Mouse (Mus musculus) right cerebral cortex, adult 2 months (tissue): ENCODE results near the gene Klri2.
"Not testable (repeated sequence)": the region's sequence is repeated elsewhere in the genome, so short reads cannot be mapped to it uniquely, and the experiment has no call there.

ENCODE experiments used
- DNase-seq, 2 experiments: peaks; one replicate each; pipeline ENCODE4 v3.0.0; 2021 to 2022; ENCODE audit warnings: low spot score in 2 of 2

Klri2 gene

GRCm38 (mm10) chr6:129740069-129740721, at the start of gene Klri2:
Gene Klri2, minus strand, starts transcription at chr6:129740484.
- no peak for DNase-seq

- not testable (repeated sequence) for DNase-seq
These were observed 43.9 kb upstream of the Klri2 start, which contains the start of gene Gm156 for GRCm38 (mm10) chr6:129784170-129784569. Gene Gm156, minus strand, starts transcription at chr6:129784270.

GRCm38 (mm10) chr6:129747654-129748032, 7.4 kb upstream of the Klri2 start:
- DNase-seq = no peak

- DNase-seq = no peak
These were observed 6.9 kb upstream of the Klri2 start for GRCm38 (mm10) chr6:129747016-129747653.

GRCm38 (mm10) chr6:129746151-129746550, 5.9 kb upstream of the Klri2 start:
- DNase-seq = no peak

GRCm38 (mm10) chr6:129736414-129736813, 3.9 kb downstream of the Klri2 start:
- no peak for DNase-seq

- DNase-seq = no peak
These were observed 13.0 kb downstream of the Klri2 start for GRCm38 (mm10) chr6:129727237-129727636.

- DNase-seq = no peak
These were observed 18.9 kb downstream of the Klri2 start for GRCm38 (mm10) chr6:129721390-129721789.

GRCm38 (mm10) chr6:129720487-129720886, 19.8 kb downstream of the Klri2 start:
- DNase-seq = no peak

- no peak for DNase-seq
These were observed 23.3 kb downstream of the Klri2 start, which contains the start of gene Klri1 for GRCm38 (mm10) chr6:129717032-129717431. Gene Klri1, minus strand, starts transcription at chr6:129717132.

- DNase-seq = no peak
These were observed 26.7 kb downstream of the Klri2 start for GRCm38 (mm10) chr6:129713566-129713965.

GRCm38 (mm10) chr6:129691436-129691835, 48.8 kb downstream of the Klri2 start:
- DNase-seq = not testable (repeated sequence)

- DNase-seq = no peak
These were observed 59.9 kb downstream of the Klri2 start for GRCm38 (mm10) chr6:129680379-129680778.
